ENCODE assay signal across 16 mouse cellular contexts in genomic region chr5:45539502-45539901, GRCm38 (mm10). TPM values are rescaled to one million over a fixed set of nuclear protein-coding genes. Genes with fewer than 3 reads are reported as not detected.
DNase-seq lines count a peak whose midpoint lies in the region; ATAC-seq and TF ChIP-seq lines count a peak whose summit lies in the region.
"Had no signal": no experiment of that assay in that cellular context is flagged by ENCODE, and none has a peak within 500 bp of the region (broad histone marks: within the 10 kb centered on the region; RNA-seq: fewer than 3 reads in every experiment).

No protein-coding gene starts in this region.

- H3K27ac ChIP-seq in hindbrain, embryonic 11.5 days (ENCODE audit: low read depth, low read length) = no peak overlapping the region
- H3K27ac ChIP-seq in hindbrain, embryonic 13.5 days = no peak overlapping the region
- H3K27ac ChIP-seq: embryonic facial prominence, embryonic 12.5 days; forebrain, embryonic 10.5 days; lung, embryonic 15.5 days; midbrain, embryonic 10.5 days had no signal

- 55% methylated on average over 10 of the region's 10 CpGs for WGBS in hindbrain, embryonic 11.5 days
- WGBS in hindbrain, embryonic 13.5 days = 59% methylated on average over 10 of the region's 10 CpGs
- 48% methylated on average over 10 of the region's 10 CpGs for WGBS in lung, adult 2 months

- H3K27me3 ChIP-seq in hindbrain, embryonic 11.5 days (ENCODE audit: control insufficient read depth, insufficient read depth, low read length) = no peaks in the 10 kb centered on the region
- 0 out of 2 replicates have a peak, but pooled peaks cover 3% of the 10 kb centered on the region for H3K27me3 ChIP-seq in hindbrain, embryonic 13.5 days
- H3K27me3 ChIP-seq in E14TG2a.4 (ENCODE audit: insufficient read depth, low read length) (peaks cover 16% of the 10 kb centered on the region; the same call in 1 of the 2 replicates), Patski (peaks cover 6% of the 10 kb centered on the region)
- H3K27me3 ChIP-seq: embryonic facial prominence, embryonic 12.5 days; lung, embryonic 15.5 days had no signal

- CTCF ChIA-PET in Patski (lab: Charles Lee) = no interaction called here

- H3K4me3 ChIP-seq in hindbrain, embryonic 11.5 days (ENCODE audit: low read depth, low read length) = no peak overlapping the region
- H3K4me3 ChIP-seq in hindbrain, embryonic 13.5 days = no peak overlapping the region
- no peak overlapping the region for H3K4me3 ChIP-seq in lung, adult 2 months (replicated peaks; ENCODE audit: extremely low read depth, low read depth, low read length)
- H3K4me3 ChIP-seq in E14TG2a.4 (replicated peaks; ENCODE audit: low read length) = no peak overlapping the region
- H3K4me3 ChIP-seq: embryonic facial prominence, embryonic 12.5 days; forebrain, embryonic 10.5 days; lung, embryonic 15.5 days; midbrain, embryonic 10.5 days had no signal

- in situ Hi-C loops in Patski (cut with MboI; ENCODE audit: low pct_unique_long_range_greater_than_20kb) = no loop called here

- DNase-seq in hindbrain, embryonic 11.5 days (ENCODE audit: low spot score) = peak; percentile 22
- DNase-seq in lung, adult 2 months = no peak
- DNase-seq in lung, postnatal 10 days = no peak
- no peak for DNase-seq in Patski (ENCODE audit: low read depth, low spot score)
- DNase-seq in urinary bladder, adult 2 months (ENCODE audit: low spot score) = no peak
- no peak for DNase-seq in right cerebral cortex, postnatal 25 days
- DNase-seq: cerebellum, postnatal 25 days; heart, postnatal 36 days; kidney, adult 18-20 months had no signal

- peak; percentile 17; the same call in 1 of the 2 replicates for TF ChIP-seq CTCF in lung, adult 2 months (IDR thresholded peaks at IDR 0.05; ENCODE audit: insufficient read depth, low read length)
- TF ChIP-seq CTCF in E14TG2a.4 (conservative IDR thresholded peaks at IDR 0.05; ENCODE audit: low read length) = peak; percentile 76
- TF ChIP-seq CTCF in Patski (IDR thresholded peaks at IDR 0.05) = peak; percentile 43

- no peak overlapping the region for H3K4me2 ChIP-seq in hindbrain, embryonic 11.5 days (replicated peaks; ENCODE audit: low read depth, low read length)
- no peak overlapping the region for H3K4me2 ChIP-seq in hindbrain, embryonic 13.5 days
- H3K4me2 ChIP-seq: embryonic facial prominence, embryonic 12.5 days; lung, embryonic 15.5 days had no signal

- H3K9ac ChIP-seq in hindbrain, embryonic 11.5 days (ENCODE audit: low read depth, low read length) = no peak overlapping the region
- H3K9ac ChIP-seq in hindbrain, embryonic 13.5 days = no peak overlapping the region
- H3K9ac ChIP-seq: embryonic facial prominence, embryonic 12.5 days; lung, embryonic 15.5 days had no signal

- ATAC-seq in hindbrain, embryonic 11.5 days (ENCODE audit: low FRiP score) = no peak
- no peak for ATAC-seq in hindbrain, embryonic 13.5 days (ENCODE audit: low FRiP score)
- no peak for ATAC-seq in Patski
- ATAC-seq: activated CD4-positive, CD25-positive, alpha-beta regulatory T cell, adult 4 months had no signal

- H3K9me3 ChIP-seq in hindbrain, embryonic 11.5 days (ENCODE audit: control insufficient read depth, low read length) = no peaks in the 10 kb centered on the region
- no peaks in the 10 kb centered on the region for H3K9me3 ChIP-seq in hindbrain, embryonic 13.5 days
- H3K9me3 ChIP-seq in E14TG2a.4 (ENCODE audit: low read length) = no peaks in the 10 kb centered on the region
- H3K9me3 ChIP-seq: embryonic facial prominence, embryonic 12.5 days; forebrain, embryonic 10.5 days; lung, embryonic 15.5 days; midbrain, embryonic 10.5 days had no signal

- no peaks in the 10 kb centered on the region for H3K36me3 ChIP-seq in hindbrain, embryonic 11.5 days (ENCODE audit: control insufficient read depth, insufficient read depth, low read length)
- H3K36me3 ChIP-seq in hindbrain, embryonic 13.5 days = no peaks in the 10 kb centered on the region
- H3K36me3 ChIP-seq in E14TG2a.4 (ENCODE audit: insufficient read depth, low read length) = no peaks in the 10 kb centered on the region
- H3K36me3 ChIP-seq: embryonic facial prominence, embryonic 12.5 days; forebrain, embryonic 10.5 days; lung, embryonic 15.5 days; midbrain, embryonic 10.5 days had no signal

- no peak for TF ChIP-seq POLR2A in lung, adult 2 months (IDR thresholded peaks at IDR 0.05; ENCODE audit: borderline replicate concordance, extremely low read depth, low read depth, low read length)

- no peaks in the 10 kb centered on the region for H3K4me1 ChIP-seq in hindbrain, embryonic 11.5 days (replicated peaks; ENCODE audit: control insufficient read depth, insufficient read depth, low read length)
- no peaks in the 10 kb centered on the region for H3K4me1 ChIP-seq in hindbrain, embryonic 13.5 days (replicated peaks)
- no peaks in the 10 kb centered on the region for H3K4me1 ChIP-seq in lung, adult 2 months (ENCODE audit: control insufficient read depth, insufficient read depth, low read length)
- H3K4me1 ChIP-seq in E14TG2a.4 (replicated peaks; ENCODE audit: low read depth, low read length) = peaks cover 2% of the 10 kb centered on the region; the same call in 1 of the 2 replicates
- H3K4me1 ChIP-seq: embryonic facial prominence, embryonic 12.5 days; lung, embryonic 15.5 days had no signal

- POLR2A ChIA-PET in Patski (lab: Charles Lee) = no interaction called here

RNA-seq across cellular contexts. Expression of gene Med28, which starts 19.5 kb away (rescaled TPM):
- 292 and 294 TPM in 2 replicates for polyA plus RNA-seq in hindbrain, embryonic 11.5 days (2014; fragmentation: Nextera tagmentation; extraction: Ambion mirVana)
- 264 and 272 TPM in 2 replicates for polyA plus RNA-seq in hindbrain, embryonic 13.5 days (2015; fragmentation: Nextera tagmentation; extraction: Ambion mirVana)
- 96.6 and 99.9 TPM in 2 replicates for polyA plus RNA-seq in lung, adult 2 months (2012; rRNA removed)
- 156 TPM for polyA plus RNA-seq in Patski (2021)
- 104 and 119 TPM in 2 replicates for polyA plus RNA-seq in urinary bladder, adult 2 months (2012; rRNA removed)

RNA-seq across cellular contexts. Expression of gene Lap3, which starts 46.3 kb away (rescaled TPM):
- polyA plus RNA-seq in hindbrain, embryonic 11.5 days (2014; fragmentation: Nextera tagmentation; extraction: Ambion mirVana) = 75.0 and 75.7 TPM in 2 replicates
- polyA plus RNA-seq in hindbrain, embryonic 13.5 days (2015; fragmentation: Nextera tagmentation; extraction: Ambion mirVana) = 31.5 and 35.1 TPM in 2 replicates
- polyA plus RNA-seq in lung, adult 2 months (2012; rRNA removed) = 9.9 and 14.7 TPM in 2 replicates
- 115 TPM for polyA plus RNA-seq in Patski (2021)
- polyA plus RNA-seq in urinary bladder, adult 2 months (2012; rRNA removed) = 34.2 and 40.0 TPM in 2 replicates

Comparison
In these comparisons a context has a peak if more than half of its experiments do, and no peak if none do; other contexts are left out.
1. CTCF ChIP-seq: peak in every context shown above with its lines; median percentile 76 in E14TG2a.4; 43 in Patski; 17 in lung, adult 2 months.